Mouse (Mus musculus) CH12.LX (cell line): ENCODE measurements around the gene E030030I06Rik. TPM values are rescaled to one million over a fixed set of nuclear protein-coding genes. Genes with fewer than 3 reads are reported as not detected.
"Not testable (repeated sequence)": the region's sequence is repeated elsewhere in the genome, so short reads cannot be mapped to it uniquely, and the experiment has no call there.

ENCODE experiments used
- DNase-seq: peaks from one replicate; pipeline ENCODE4 v3.0.0-alpha.2; 2013; ENCODE audit errors: extremely low read depth
- H3K27ac ChIP-seq: 2 replicates; pipeline ENCODE4 v1.5.1; 2012; ENCODE audit warnings: low read depth, mild to moderate bottlenecking, control low read depth, moderate library complexity; ENCODE audit not compliant: insufficient read depth
- H3K27me3 ChIP-seq: replicated peaks from 2 replicates; pipeline ENCODE3; 2012; ENCODE audit warnings: inconsistent platforms
- H3K36me3 ChIP-seq, 2 experiments: replicated peaks in 1 of 2; 2 replicates each; pipeline versions ENCODE3 to v1.6.1; 2012; ENCODE audit warnings: inconsistent platforms in 1 of 2, low read length in 1 of 2, mild to moderate bottlenecking in 1 of 2, mixed read lengths in 1 of 2, moderate library complexity in 1 of 2; ENCODE audit not compliant: control insufficient read depth in 1 of 2, insufficient read depth in 1 of 2
- H3K4me1 ChIP-seq, 2 experiments: 2 replicates each; pipeline ENCODE4 v1.6.1; 2012; ENCODE audit warnings: inconsistent platforms in 1 of 2, moderate library complexity in 1 of 2; ENCODE audit not compliant: insufficient read depth in 2 of 2, control insufficient read depth in 1 of 2
- H3K4me2 ChIP-seq: 2 replicates; pipeline ENCODE4 v1.6.1; 2012; ENCODE audit warnings: low read depth, mild to moderate bottlenecking, control low read depth; ENCODE audit not compliant: poor library complexity, insufficient read depth, severe bottlenecking
- H3K4me3 ChIP-seq, 3 experiments: fragments of 150-350 bp in 1 of 3; sonication (generic) in 1 of 3; replicated peaks in 1 of 3; 2 replicates each; pipeline versions ENCODE3 to v1.5.1; 2011 to 2012; ENCODE audit warnings: low read depth in 2 of 3, low read length in 2 of 3, mild to moderate bottlenecking in 2 of 3, moderate library complexity in 2 of 3, control low read depth in 1 of 3, improper control_type of control experiment in 1 of 3, inconsistent platforms in 1 of 3, mixed read lengths in 1 of 3; ENCODE audit not compliant: poor library complexity in 1 of 3
- H3K79me2 ChIP-seq: replicated peaks from 2 replicates; pipeline ENCODE4 v1.6.1; 2012; ENCODE audit warnings: mild to moderate bottlenecking, moderate library complexity; ENCODE audit not compliant: control insufficient read depth, poor library complexity, insufficient read depth, severe bottlenecking; ENCODE audit errors: extremely low read depth
- H3K9ac ChIP-seq: 2 replicates; pipeline ENCODE4 v1.6.1; 2012; ENCODE audit warnings: low read depth, mild to moderate bottlenecking, control low read depth, moderate library complexity; ENCODE audit not compliant: insufficient read depth
- H3K9me3 ChIP-seq: replicated peaks from 2 replicates; pipeline ENCODE3; 2012; ENCODE audit warnings: low read length, inconsistent platforms, mixed read lengths
- BHLHE40 ChIP-seq: IDR thresholded peaks from 2 replicates; pipeline ENCODE4 v1.6.1; 2011; ENCODE audit warnings: mild to moderate bottlenecking, low read depth, low read length, improper control_type of control experiment
- ELF1 ChIP-seq: IDR thresholded peaks from 2 replicates; pipeline ENCODE4 v1.6.1; 2014; ENCODE audit warnings: low read depth, mild to moderate bottlenecking, inconsistent platforms, low read length, improper control_type of control experiment
- JUND ChIP-seq: conservative IDR thresholded peaks from 2 replicates; pipeline ENCODE4 v1.6.1; 2011; ENCODE audit warnings: low read depth, low read length, improper control_type of control experiment
- KAT2A ChIP-seq: IDR thresholded peaks from 2 replicates; pipeline ENCODE4 v1.6.1; 2012; ENCODE audit warnings: low read length, improper control_type of control experiment, inconsistent platforms; ENCODE audit not compliant: insufficient replicate concordance
- MEF2A ChIP-seq: IDR thresholded peaks from 2 replicates; pipeline ENCODE4 v1.6.1; 2014; ENCODE audit warnings: low read depth, mild to moderate bottlenecking, inconsistent platforms, low read length, improper control_type of control experiment, borderline replicate concordance
- NELFE ChIP-seq: IDR thresholded peaks from 2 replicates; pipeline ENCODE4 v1.6.1; 2011; ENCODE audit warnings: low read depth, low read length, improper control_type of control experiment
- NRF1 ChIP-seq: IDR thresholded peaks from 2 replicates; pipeline ENCODE4 v1.6.1; 2014; ENCODE audit warnings: low read depth, mild to moderate bottlenecking, inconsistent platforms, low read length, improper control_type of control experiment, moderate library complexity
- RCOR1 ChIP-seq: conservative IDR thresholded peaks from 2 replicates; pipeline ENCODE4 v1.6.1; 2012; ENCODE audit warnings: low read depth, mild to moderate bottlenecking, inconsistent platforms, low read length, improper control_type of control experiment
- SIN3A ChIP-seq: IDR thresholded peaks from 2 replicates; pipeline ENCODE4 v1.6.1; 2012; ENCODE audit warnings: low read length, improper control_type of control experiment, inconsistent platforms
- TCF12 ChIP-seq: IDR thresholded peaks from 2 replicates; pipeline ENCODE4 v1.6.1; 2014; ENCODE audit warnings: low read depth, mild to moderate bottlenecking, inconsistent platforms, low read length, improper control_type of control experiment
- dilution Hi-C: fragments of 300-500 bp; cut with MboI; formaldehyde crosslinking; loops from 2 replicates; pipeline ENCODE4 v1.14.3; 2020; ENCODE audit warnings: low sequenced_read_pairs; ENCODE audit not compliant: extremely low pct_unique_long_range_greater_than_20kb, extremely low pct_ligation_motif_present
- in situ Hi-C: fragments of 300-500 bp; cut with MboI; formaldehyde crosslinking; loops from 3 replicates; pipeline ENCODE4 v1.14.3; 2019; ENCODE audit warnings: low sequenced_read_pairs, low pct_ligation_motif_present, low pct_unique_long_range_greater_than_20kb, mixed read lengths
- polyA plus RNA-seq: library from polyadenylated mRNA; unstranded; fragments of >175 nt; gene quantifications from 2 replicates; pipeline ENCODE4 v1.2.1, GENCODE M21; 2012; ENCODE audit warnings: low read depth; ENCODE audit not compliant: insufficient read length
- total RNA-seq, 2 experiments: library from RNA; depleted of rRNA; stranded (reverse); fragments of 300-350 nt in 1 of 2; fragments of >200 nt in 1 of 2; gene quantifications; 2 replicates each; pipeline ENCODE4 v1.2.3; 2012 to 2014

E030030I06Rik gene
- total and polyA plus RNA-seq, 3 experiments = 3.5 to 7.5 (median 5.9) TPM

DNA sequence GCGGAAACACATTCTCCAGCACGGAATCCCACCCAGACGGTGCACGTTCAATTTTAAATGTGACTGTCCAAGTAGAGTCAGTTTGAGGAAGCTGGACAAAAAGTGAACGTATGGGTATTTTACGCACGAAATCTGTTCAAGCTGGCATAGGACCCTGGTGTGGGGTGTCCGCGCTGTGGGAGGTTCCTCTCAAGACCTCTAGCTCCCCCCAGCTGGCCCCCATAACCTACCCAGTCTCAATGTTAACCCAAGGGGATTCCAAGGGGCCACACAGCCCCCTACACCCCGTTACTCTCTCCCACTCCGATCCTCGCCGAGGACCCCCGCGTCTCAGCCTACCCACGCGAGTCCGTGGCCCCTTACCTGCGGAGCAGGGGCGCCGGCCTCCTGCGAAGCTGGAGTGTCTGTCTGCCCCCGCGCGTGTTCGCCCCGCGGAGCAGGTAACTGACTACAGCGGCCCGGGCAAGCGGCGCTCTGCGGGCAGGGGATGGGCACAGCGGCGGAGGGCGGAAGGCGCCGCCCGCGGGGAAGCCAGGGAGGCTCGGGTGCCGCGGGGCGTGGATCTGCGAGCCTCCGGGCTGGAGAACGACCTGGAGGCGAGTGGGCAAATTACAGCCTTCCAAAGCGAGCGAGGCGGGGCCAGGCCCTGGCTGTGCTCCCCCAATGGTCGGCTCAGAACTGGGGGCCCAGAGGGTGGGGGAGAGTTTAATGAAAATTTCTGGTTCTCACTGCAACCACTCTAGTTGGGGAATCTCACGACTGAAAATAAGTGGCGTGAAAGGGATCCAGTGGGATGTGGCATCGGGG is 2.2 kb upstream of the E030030I06Rik start:
- H3K36me3 ChIP-seq, in situ Hi-C loops, H3K27me3 ChIP-seq, H3K9me3 ChIP-seq, H3K4me3 ChIP-seq, H3K9ac ChIP-seq, H3K4me1 ChIP-seq, DNase-seq, H3K27ac ChIP-seq, dilution Hi-C loops, H3K79me2 ChIP-seq: not testable (repeated sequence)
- H3K4me2 ChIP-seq = peak overlapping the region; percentile 46; the same call in 1 of the 2 replicates

GRCm38 (mm10) chr10:22150593-22150992 is 1.5 kb upstream of the E030030I06Rik start:
- Histone ChIP-seq H3K27ac (no peak overlapping the region), H3K9ac (no peak overlapping the region), H3K4me3 (no peak overlapping the region), H3K27me3 (peaks cover 4% of the 10 kb centered on the region), H3K36me3 (peaks cover 0 to 3% of the 10 kb centered on the region in 2 experiments), H3K79me2 (no peaks in the 10 kb centered on the region), H3K4me2 (0 out of 2 replicates have a peak overlapping the region, but pooled peaks have one; percentile 52), H3K9me3 (peaks cover 2% of the 10 kb centered on the region), H3K4me1 (peaks cover 0 to 3% of the 10 kb centered on the region in 2 experiments; a peak in 1 of 4 replicates)
- dilution Hi-C loops = no loop called here
- in situ Hi-C loops = no loop called here
- no peak for DNase-seq
- TF ChIP-seq NELFE (no peak), SIN3A (no peak), JUND (no peak), ELF1 (no peak), TCF12 (no peak), KAT2A (no peak), NRF1 (no peak)

DNA sequence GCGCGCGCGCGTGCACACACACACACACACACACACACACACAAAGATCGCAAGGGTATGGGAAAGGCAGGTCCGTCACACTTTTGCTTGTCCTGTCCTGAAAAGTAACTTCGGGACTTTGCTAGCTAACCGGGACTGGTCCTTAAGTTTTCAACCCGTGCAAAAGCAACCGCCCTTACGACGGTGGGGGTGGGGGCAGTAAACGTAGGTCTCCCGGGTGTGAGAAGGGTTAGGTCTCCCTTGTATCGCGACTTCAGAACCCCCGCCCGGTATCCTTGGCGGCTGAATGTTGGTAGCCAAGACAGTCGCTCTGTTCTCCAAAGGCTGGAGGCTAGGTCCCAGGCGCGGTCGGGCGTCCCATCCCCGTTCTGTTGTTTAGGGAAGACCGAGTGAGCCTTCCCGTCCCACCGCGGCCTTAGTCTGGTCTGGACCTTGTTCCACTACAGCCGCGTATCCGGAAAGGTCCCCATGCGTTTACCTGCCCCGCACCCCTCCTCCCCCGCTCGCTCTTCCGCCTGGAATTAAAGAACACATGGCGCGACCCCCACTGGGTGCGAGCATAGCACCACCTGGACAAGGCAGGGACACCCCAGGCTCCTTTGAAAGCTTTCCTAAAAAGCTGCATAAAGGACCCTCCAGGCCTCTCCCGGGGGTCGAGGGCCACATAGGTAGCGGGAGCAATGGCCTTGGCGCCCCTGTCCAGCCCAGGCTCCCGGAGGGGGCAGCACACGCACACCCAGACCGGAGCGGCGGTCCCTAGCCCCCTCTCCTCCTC is 808 bp upstream of the E030030I06Rik start:
- H3K27me3 ChIP-seq = peaks cover 2% of the 10 kb centered on the region
- dilution Hi-C loops = no loop called here

More for the DNA sequence above, 808 bp upstream of the E030030I06Rik start:
- H3K36me3 ChIP-seq = peaks cover 0 to 7% of the 10 kb centered on the region in 2 experiments
- peak overlapping the region; percentile 65 to 78 (median 70) for H3K4me3 ChIP-seq
- DNase-seq = peak; percentile 12
- no peaks in the 10 kb centered on the region for H3K79me2 ChIP-seq
- peaks cover 0 to 3% of the 10 kb centered on the region in 2 experiments; a peak in 1 of 4 replicates for H3K4me1 ChIP-seq
- in situ Hi-C loops = loop anchor here (25.0 kb wide), 1 partner anchor 113 kb away; no protein-coding TSS in a partner anchor
- H3K27ac ChIP-seq = no peak overlapping the region
- TF ChIP-seq BHLHE40 (peak; percentile 32; the same call in 1 of the 2 replicates), NELFE (no peak), MEF2A (no peak), TCF12 (no peak), SIN3A (no peak), RCOR1 (no peak)
- peaks cover 2% of the 10 kb centered on the region for H3K9me3 ChIP-seq
- peak overlapping the region; percentile 68; the same call in 1 of the 2 replicates for H3K9ac ChIP-seq
- H3K4me2 ChIP-seq = peak overlapping the region; percentile 52
